Mouse (Mus musculus) kidney, adult 11 months (tissue): ENCODE measurements at regions not wholly inside any gene's neighbourhood (a gene's known extent, or its start where the extent isn't known, plus 50 kb on each side); places are given as distances from the start of the nearest gene placed in this dataset.

ENCODE experiments used
- DNase-seq: peaks from one replicate; pipeline ENCODE4 v3.0.0; 2022

DNA sequence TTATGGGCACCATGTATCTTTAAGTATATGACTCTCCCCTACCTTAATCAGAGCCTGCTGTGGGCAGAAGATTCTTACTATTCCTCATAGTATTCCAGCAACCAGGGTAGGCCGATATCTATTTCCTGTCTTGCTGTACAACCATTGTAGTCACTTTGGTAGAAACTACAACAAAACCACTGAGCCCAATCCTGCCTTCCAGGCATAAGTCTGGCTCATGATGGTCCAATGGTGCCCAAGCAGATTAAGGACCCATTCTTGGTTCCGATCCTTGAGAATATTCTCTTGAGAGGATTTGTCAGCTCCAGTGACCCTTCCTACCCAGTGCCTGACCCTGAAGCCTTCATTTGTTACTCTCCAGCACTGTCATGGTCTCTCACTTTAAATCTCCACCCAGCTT, 102.9 kb upstream of the Mylip start:
- no peak for DNase-seq

- DNase-seq: peak; percentile 15
Observed at GRCm38 (mm10) chr13:45287217-45287616, 102.3 kb upstream of the Mylip start.

DNA sequence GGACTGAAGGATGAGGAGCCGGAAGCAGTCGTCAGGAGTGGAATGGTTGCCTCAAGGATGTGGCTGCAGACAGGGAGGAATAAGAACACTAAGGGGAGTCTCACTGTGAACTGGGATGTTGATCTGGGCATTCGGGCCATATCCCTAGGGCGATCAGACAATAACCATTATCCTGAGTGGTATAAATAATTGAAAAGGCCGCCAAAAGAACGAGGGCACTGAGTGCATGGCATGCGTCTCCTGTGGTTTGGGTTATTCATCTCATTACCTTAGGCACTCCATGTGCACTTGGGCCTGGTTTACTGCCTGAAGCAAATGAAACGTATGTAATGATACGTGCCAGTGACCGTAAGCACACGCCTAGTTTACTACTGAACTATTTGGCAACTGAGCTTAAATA, 99.6 kb upstream of the Mylip start:
- DNase-seq: no peak

GRCm38 (mm10) chr13:45294691-45295090, 94.9 kb upstream of the Mylip start:
- DNase-seq: no peak

DNA sequence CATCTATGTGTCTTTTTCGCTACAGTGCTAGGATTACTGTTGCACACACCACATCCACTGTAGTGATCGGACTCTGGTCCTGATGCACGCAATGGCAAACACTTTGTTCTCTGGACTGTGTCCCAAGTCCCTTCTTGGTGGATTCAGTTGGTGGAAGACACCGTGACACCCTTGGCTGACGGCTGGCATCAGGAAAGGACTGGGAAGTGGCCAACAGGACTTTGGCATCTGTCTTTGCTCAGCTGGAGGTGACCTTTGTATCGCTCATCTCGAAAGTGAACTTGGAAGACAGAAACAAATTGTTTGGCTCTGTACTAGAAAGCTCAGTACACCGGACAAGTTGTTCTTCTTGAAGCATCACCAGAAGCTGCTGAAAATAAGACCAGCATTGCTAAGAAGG, 88.9 kb upstream of the Mylip start:
- peak; percentile 94 for DNase-seq

- peak; percentile 41 for DNase-seq
Observed at GRCm38 (mm10) chr13:45301191-45301905, 88.2 kb upstream of the Mylip start.

GRCm38 (mm10) chr13:45302796-45303195, 86.7 kb upstream of the Mylip start:
- DNase-seq: no peak

- no peak for DNase-seq
Observed at GRCm38 (mm10) chr13:45306177-45306576, 83.4 kb upstream of the Mylip start.

DNA sequence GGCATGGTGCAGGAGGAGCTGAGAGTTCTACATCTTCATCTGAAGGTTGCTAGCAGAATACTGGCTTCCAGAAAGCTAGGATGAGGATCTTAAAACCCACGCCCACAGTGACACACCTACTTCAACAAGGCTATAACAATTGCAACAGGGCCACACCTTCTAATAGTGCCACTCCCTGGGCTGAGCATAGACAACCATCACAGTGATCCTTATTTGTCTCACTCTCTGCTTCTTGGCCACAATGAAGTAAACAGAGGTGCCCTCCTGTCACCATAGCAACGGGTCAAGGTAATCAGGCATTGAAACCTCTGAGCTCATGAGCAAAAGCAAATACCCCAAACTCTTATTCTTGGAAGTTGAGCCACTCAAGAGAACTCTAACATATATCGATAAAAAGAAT, 82.3 kb upstream of the Mylip start:
- no peak for DNase-seq

- DNase-seq: no peak
Observed at GRCm38 (mm10) chr13:45319646-45320045, 69.9 kb upstream of the Mylip start.

GRCm38 (mm10) chr13:45325736-45326293, 63.7 kb upstream of the Mylip start:
- DNase-seq: no peak

- no peak for DNase-seq
Observed at GRCm38 (mm10) chr13:45326751-45327150, 62.8 kb upstream of the Mylip start.

GRCm38 (mm10) chr13:45330561-45330960, 59.0 kb upstream of the Mylip start:
- no peak for DNase-seq

DNA sequence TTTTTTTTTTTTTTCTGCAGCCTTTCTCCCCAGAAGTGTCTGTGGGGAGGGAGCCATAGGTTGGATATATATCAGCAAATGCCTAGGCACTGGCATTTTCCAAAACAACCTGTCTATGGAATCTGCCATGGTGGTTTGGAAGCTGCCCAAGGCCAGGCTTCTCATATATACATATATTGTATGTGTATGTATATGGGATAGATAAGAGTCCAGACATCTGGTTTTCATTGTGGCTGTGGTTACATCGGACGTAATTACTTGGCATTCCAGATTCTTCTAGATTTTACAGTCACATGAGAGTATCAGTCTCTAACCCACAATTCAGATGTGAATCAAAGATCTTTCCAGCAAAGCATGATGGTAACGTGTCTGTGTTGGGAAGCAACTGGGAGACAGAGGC, 57.5 kb upstream of the Mylip start:
- no peak for DNase-seq

DNA sequence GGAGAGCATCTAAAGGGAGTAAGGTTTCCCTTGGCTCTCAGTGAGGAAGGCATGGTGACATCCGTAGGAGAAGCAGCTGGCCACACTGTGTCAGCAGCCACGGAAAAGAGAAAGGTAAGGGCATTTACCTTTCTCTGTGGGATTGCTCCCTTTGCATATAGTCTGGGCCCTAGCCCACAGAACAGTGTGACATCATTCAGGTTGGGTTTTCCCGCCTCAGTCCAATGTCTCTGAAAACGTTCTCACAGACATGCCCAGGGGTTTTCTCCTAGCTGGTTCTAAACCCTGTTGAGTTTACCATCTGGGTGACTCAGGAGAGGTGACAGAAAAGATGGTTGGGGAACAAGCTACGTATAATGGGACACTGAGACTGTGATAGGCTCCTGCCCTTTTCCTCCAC, 55.9 kb upstream of the Mylip start:
- no peak for DNase-seq
